Mouse (Mus musculus) small intestine, adult 2 months (tissue): ENCODE data around the gene Vapb.

Source experiments
- CTCF ChIP-seq: fragments of 200-500 bp; IDR thresholded peaks from 2 replicates; pipeline ENCODE4 v1.5.1; 2012; ENCODE audit warnings: low read depth, mild to moderate bottlenecking, control low read depth, inconsistent platforms, low read length, moderate library complexity, mixed read lengths; ENCODE audit not compliant: insufficient replicate concordance, insufficient read length; ENCODE audit errors: extremely low read depth
- POLR2A ChIP-seq: fragments of 200-500 bp; IDR thresholded peaks from 2 replicates; pipeline ENCODE4 v1.6.1; 2012; ENCODE audit warnings: low read depth, mild to moderate bottlenecking, control low read depth, inconsistent platforms, low read length, moderate library complexity

DNA sequence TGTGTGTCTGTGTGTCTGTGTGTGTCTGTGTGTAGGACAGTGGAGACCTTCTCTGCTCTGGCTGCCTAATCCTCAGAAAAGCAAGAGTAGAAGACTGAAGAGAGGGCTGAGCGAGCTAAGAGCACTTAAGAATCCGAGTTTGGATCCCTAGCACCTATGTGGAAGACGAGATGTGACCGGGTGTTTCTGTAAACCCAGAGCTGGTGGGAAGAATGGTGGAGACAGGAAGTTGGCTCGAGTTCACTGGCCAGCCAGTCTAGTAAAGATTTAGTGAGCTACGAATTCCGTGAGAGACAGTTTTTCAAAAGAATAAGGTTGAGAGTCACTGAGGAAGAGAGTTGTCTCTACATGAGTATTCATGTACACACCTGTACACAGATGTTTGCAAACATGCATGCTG lies 69.3 kb downstream of the Vapb start:
- TF ChIP-seq POLR2A (no peak), CTCF (no peak)
